8 mouse cellular contexts compared by ENCODE assay signal in genomic region chr5:124115990-124116845, GRCm38 (mm10). TPM values are rescaled to one million over a fixed set of nuclear protein-coding genes. Genes with fewer than 3 reads are reported as not detected.
DNase-seq lines count a peak whose midpoint lies in the region; ATAC-seq and TF ChIP-seq lines count a peak whose summit lies in the region.

Gene Arl6ip4, plus strand, starts transcription at chr5:124116089.

- ATAC-seq in granulocyte monocyte progenitor cell, adult 5-6 weeks (replicated peaks; ENCODE audit: poor library complexity, severe bottlenecking): peak; percentile 29
- ATAC-seq in intestine, postnatal 0 days: no peak
- ATAC-seq in limb, embryonic 12.5 days (ENCODE audit: insufficient number of reproducible peaks, insufficient read depth, low FRiP score, low TSS enrichment, low read depth): no peak
- no peak for ATAC-seq in midbrain, embryonic 14.5 days (ENCODE audit: low FRiP score, low TSS enrichment)

- peak within 1 kb of the TSS; percentile 81; the same call in 1 of the 2 replicates for H3K27ac ChIP-seq in intestine, postnatal 0 days (ENCODE audit: low read depth, low read length)
- peak within 1 kb of the TSS; percentile 88 for H3K27ac ChIP-seq in limb, embryonic 12.5 days
- H3K27ac ChIP-seq in midbrain, embryonic 14.5 days (replicated peaks; ENCODE audit: low read depth, low read length): peak within 1 kb of the TSS; percentile 81

- no peaks in the 10 kb centered on the region for H3K27me3 ChIP-seq in intestine, postnatal 0 days (replicated peaks; ENCODE audit: control insufficient read depth, insufficient read depth, low read length)
- H3K27me3 ChIP-seq in limb, embryonic 12.5 days: no peaks in the 10 kb centered on the region
- H3K27me3 ChIP-seq in midbrain, embryonic 14.5 days (ENCODE audit: control insufficient read depth, insufficient read depth, low read length): no peaks in the 10 kb centered on the region

- peak; percentile 79 for DNase-seq in layer of hippocampus, adult 11-12 months (ENCODE audit: low spot score)
- no peak for DNase-seq in layer of hippocampus, adult 9-10 months (ENCODE audit: low spot score)
- DNase-seq in embryo, embryonic 9.5 days (ENCODE audit: extremely low spot score): peak; percentile 87
- DNase-seq in midbrain, embryonic 14.5 days: peak; percentile 90
- peak; percentile 42 to 74 for DNase-seq in spleen, adult 18-20 months

- H3K4me3 ChIP-seq in intestine, postnatal 0 days (ENCODE audit: low read depth, low read length): peak within 1 kb of the TSS; percentile 99
- peak within 1 kb of the TSS; percentile 92 for H3K4me3 ChIP-seq in limb, embryonic 12.5 days (replicated peaks)
- H3K4me3 ChIP-seq in midbrain, embryonic 14.5 days (replicated peaks; ENCODE audit: low read depth, low read length): peak within 1 kb of the TSS; percentile 84

- no peaks in the 10 kb centered on the region for H3K9me3 ChIP-seq in intestine, postnatal 0 days (ENCODE audit: control insufficient read depth)
- H3K9me3 ChIP-seq in limb, embryonic 12.5 days: no peaks in the 10 kb centered on the region
- H3K9me3 ChIP-seq in midbrain, embryonic 14.5 days (ENCODE audit: control insufficient read depth, low read length): no peaks in the 10 kb centered on the region

- WGBS in intestine, postnatal 0 days: under 1% methylated on average over 64 of the region's 64 CpGs
- WGBS in limb, embryonic 12.5 days: 2% methylated on average over 64 of the region's 64 CpGs
- 1% methylated on average over 64 of the region's 64 CpGs for WGBS in midbrain, embryonic 14.5 days

- peaks cover 47% of the 10 kb centered on the region for H3K36me3 ChIP-seq in intestine, postnatal 0 days (ENCODE audit: control insufficient read depth, insufficient read depth)
- H3K36me3 ChIP-seq in limb, embryonic 12.5 days: peaks cover 47% of the 10 kb centered on the region
- peaks cover 40% of the 10 kb centered on the region for H3K36me3 ChIP-seq in midbrain, embryonic 14.5 days (ENCODE audit: control insufficient read depth, insufficient read depth, low read length)

- peak within 1 kb of the TSS; percentile 96 for H3K4me2 ChIP-seq in intestine, postnatal 0 days (replicated peaks; ENCODE audit: low read depth)
- H3K4me2 ChIP-seq in limb, embryonic 12.5 days: peak within 1 kb of the TSS; percentile 97
- peak within 1 kb of the TSS; percentile 87 for H3K4me2 ChIP-seq in midbrain, embryonic 14.5 days (ENCODE audit: low read length)

- peak within 1 kb of the TSS; percentile 95 for H3K9ac ChIP-seq in intestine, postnatal 0 days (ENCODE audit: low read depth, low read length)
- peak within 1 kb of the TSS; percentile 93 for H3K9ac ChIP-seq in limb, embryonic 12.5 days (replicated peaks)
- peak within 1 kb of the TSS; percentile 89 for H3K9ac ChIP-seq in midbrain, embryonic 14.5 days (replicated peaks; ENCODE audit: low read length)

- peaks cover 6% of the 10 kb centered on the region; the same call in 1 of the 2 replicates for H3K4me1 ChIP-seq in intestine, postnatal 0 days (replicated peaks; ENCODE audit: control insufficient read depth, insufficient read depth, low read length)
- H3K4me1 ChIP-seq in limb, embryonic 12.5 days (replicated peaks): peaks cover 43% of the 10 kb centered on the region
- peaks cover 20% of the 10 kb centered on the region for H3K4me1 ChIP-seq in midbrain, embryonic 14.5 days (ENCODE audit: control insufficient read depth, insufficient read depth, low read length)

- TF ChIP-seq CTCF in intestine, postnatal 0 days (IDR thresholded peaks at IDR 0.05; ENCODE audit: low read depth): no peak

RNA-seq across cellular contexts. Expression of gene Arl6ip4, which starts in this region (rescaled TPM):
- total RNA-seq in granulocyte monocyte progenitor cell, adult 5-6 weeks (2014; fragmentation: Nextera tagmentation): 65.3 and 89.4 TPM in 2 replicates
- 89.7 and 99.8 TPM in 2 replicates for total RNA-seq in granulocyte monocyte progenitor cell, adult 5-6 weeks (2017)
- 75.5 and 76.9 TPM in 2 replicates for polyA plus RNA-seq in intestine, postnatal 0 days (2015; fragmentation: Nextera tagmentation; extraction: Ambion mirVana)
- 117 and 127 TPM in 2 replicates for polyA plus RNA-seq in limb, embryonic 12.5 days (2016; fragmentation: Nextera tagmentation; extraction: Ambion mirVana)
- 65.2 and 72.3 TPM in 2 replicates for polyA plus RNA-seq in midbrain, embryonic 14.5 days (2014; fragmentation: Nextera tagmentation; extraction: Ambion mirVana)
